Mouse (Mus musculus) gastrocnemius, adult 2 months (tissue): ENCODE measurements at regions not wholly inside any gene's neighbourhood (a gene's known extent, or its start where the extent isn't known, plus 50 kb on each side); places are given as distances from the start of the nearest gene placed in this dataset.

Source experiments
- DNase-seq: peaks from one replicate; pipeline ENCODE4 v3.0.0; 2022
- H3K27ac ChIP-seq: fragments of 200-600 bp; 2 replicates; pipeline ENCODE4 v1.8.1; 2022; ENCODE audit warnings: mild to moderate bottlenecking
- H3K4me3 ChIP-seq: fragments of 200-600 bp; 2 replicates; pipeline ENCODE4 v1.8.1; 2022; ENCODE audit warnings: mild to moderate bottlenecking, moderate library complexity
- CTCF ChIP-seq: fragments of 200-600 bp; IDR thresholded peaks from 2 replicates; pipeline ENCODE4 v1.8.1; 2022; ENCODE audit warnings: antibody characterized with exemption, mild to moderate bottlenecking, moderate library complexity
- intact Hi-C: fragments of 180-260 bp; cut with DNase I; formaldehyde crosslinking; loops from one replicate; pipeline ENCODE4 v1.15.1; 2025

DNA sequence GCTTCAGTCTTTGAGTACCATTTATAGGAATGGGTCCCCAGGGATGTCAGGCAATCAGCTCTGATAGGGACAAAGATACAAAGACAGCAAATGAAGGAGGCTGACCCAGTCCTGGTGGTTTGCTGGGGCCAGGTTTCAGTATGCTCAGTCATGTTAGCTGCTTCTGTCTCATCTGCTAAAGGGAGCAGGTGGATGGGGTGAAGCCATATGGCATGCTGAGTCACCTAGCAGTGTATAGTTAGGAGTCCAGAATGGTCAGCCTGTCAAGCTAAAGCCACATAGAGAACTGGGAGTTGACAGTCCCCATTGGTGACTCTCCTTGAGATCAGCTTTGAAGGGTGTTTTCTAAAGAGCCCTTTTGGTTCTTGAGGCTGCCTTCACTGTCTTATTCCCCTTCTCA, 139.4 kb downstream of the Gm15262 start:
- Histone ChIP-seq H3K4me3 (no peak overlapping the region), H3K27ac (no peak overlapping the region)
- intact Hi-C loops = no loop called here
- no peak for TF ChIP-seq CTCF
- no peak for DNase-seq

- Histone ChIP-seq H3K4me3 (no peak overlapping the region), H3K27ac (no peak overlapping the region)
- intact Hi-C loops = no loop called here
- no peak for TF ChIP-seq CTCF
- no peak for DNase-seq
Measured at GRCm38 (mm10) chrX:161428012-161428411, 140.8 kb downstream of the Gm15262 start.

GRCm38 (mm10) chrX:161435348-161435747, 148.1 kb downstream of the Gm15262 start:
- Histone ChIP-seq H3K4me3 (no peak overlapping the region), H3K27ac (no peak overlapping the region)
- intact Hi-C loops = loop anchor here (5.0 kb wide), 1 partner anchor 52 kb away; no protein-coding TSS in a partner anchor
- peak; percentile 23; the same call in 1 of the 2 replicates for TF ChIP-seq CTCF
- peak; percentile 19 for DNase-seq
